Mouse (Mus musculus) MEL-GATA-1-ER (cell line): Measurements from ENCODE around the gene Ccl25.

Experiments
- DNase-seq: peaks from one replicate; pipeline ENCODE4 v3.0.0-alpha.2; 2012; ENCODE audit warnings: low read depth; ENCODE audit errors: extremely low read depth

Gene Ccl25

DNA sequence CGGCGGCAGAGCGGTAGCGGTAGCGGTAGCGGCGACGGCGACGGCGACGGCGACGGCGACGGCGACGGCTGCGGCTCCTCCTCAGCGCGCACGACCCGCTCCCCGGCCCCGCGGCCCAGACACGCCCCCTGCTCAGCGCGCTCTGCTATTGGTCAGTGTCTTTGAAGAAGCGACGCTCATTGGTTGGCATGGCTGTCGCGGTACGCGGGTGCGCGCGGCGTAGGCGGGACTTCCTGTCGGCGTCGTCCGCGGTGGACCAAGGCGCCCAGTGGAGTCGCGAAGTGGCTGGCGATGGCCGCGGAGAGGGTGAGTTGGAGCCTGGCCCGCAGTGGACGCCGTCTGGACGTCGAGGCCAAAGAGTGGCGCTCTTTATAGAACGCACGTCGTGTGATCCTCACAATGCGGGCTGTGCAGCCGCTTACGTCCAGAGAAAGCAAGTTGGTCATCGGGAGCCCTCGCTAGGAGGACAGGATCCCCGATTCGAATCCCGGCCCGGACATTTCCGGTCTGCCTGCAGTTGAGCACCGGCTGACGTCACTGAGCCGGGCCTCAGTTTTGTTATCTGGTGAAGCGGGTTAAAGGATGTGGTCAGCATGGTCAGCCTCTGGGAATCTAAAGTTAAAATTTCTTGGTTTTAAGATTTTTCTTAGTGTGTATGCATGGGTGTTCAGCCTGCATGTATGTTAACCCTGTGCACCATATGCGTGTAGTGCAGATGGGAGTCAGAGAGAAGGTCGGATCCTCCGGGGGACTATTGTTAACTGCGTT, at the start of gene Ccl25, which contains the start of gene Elavl1:
TSS of gene Ccl25 (plus strand) at position 228 of the 768 bp plus-strand sequence.
TSS of gene Elavl1 (minus strand) at position 431 of the 768 bp plus-strand sequence.
- DNase-seq, result peak; percentile 76

GRCm38 (mm10) chr8:4275275-4276110, 49.5 kb upstream of the Ccl25 start, which contains the start of gene Timm44:
Gene Timm44, minus strand, starts transcription at chr8:4275913.
- peak; percentile 86 for DNase-seq

- DNase-seq, result no peak
Measured at GRCm38 (mm10) chr8:4276111-4276465, 48.9 kb upstream of the Ccl25 start.

DNA sequence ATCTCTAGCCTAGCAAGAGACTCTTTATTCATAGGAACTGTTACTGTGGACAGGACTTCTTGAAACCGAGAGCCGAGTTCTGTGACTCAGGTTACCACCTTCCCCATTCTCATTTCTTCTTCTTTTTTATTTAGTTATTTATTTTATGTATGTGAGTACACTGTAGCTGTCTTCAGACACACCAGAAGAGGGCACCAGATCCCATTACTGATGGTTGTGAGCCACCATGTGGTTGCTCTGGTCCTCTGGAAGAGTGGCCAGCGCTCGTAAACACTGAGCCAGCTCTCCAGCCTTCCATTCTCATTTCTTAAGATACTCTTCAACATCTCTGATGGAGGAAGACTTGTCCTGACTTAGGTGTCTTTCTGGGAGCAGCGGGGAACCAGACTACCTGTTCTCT, 32.3 kb upstream of the Ccl25 start:
- DNase-seq, result no peak

GRCm38 (mm10) chr8:4297822-4298221, 27.2 kb upstream of the Ccl25 start:
- peak; percentile 60 for DNase-seq

DNA sequence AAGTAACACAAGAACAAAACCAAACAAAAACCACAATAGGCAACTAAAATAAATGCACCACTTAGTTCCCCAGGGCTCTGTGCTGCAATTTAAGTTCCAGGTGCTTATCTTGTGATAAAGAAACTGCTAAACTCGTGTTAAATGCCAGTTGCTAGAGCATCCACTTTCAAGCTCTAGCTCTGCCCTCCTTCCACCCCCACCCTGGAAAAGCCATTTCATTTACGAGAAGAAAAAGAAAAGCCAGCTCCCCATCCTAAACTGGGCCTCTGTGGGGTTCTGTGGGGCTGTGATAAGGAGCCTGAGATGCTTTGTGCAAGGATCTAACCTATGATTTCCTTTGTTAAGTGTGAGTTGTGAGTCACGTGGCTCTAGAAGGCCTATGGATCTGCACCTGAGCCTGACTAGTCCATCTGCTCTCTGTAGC, 20.9 kb upstream of the Ccl25 start:
- peak; percentile 91 for DNase-seq

DNA sequence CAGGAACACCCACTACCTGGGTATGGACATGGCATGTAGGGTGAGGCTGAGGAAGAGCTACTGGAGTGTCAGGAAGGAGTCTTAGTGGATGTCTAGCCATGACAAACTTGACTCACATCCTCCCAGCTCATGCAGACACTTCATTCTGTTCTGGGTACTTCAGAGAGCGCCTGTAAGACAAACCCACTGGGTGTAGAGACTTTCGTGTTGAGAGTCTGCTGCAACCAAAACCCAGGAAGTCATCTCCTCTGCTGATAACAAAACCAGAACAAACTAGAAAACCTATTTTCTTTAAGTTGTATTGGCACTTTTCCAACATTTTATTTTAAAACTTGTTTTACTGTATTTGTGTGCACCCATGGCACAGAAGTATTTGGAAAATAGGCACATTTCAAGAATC, 19.2 kb upstream of the Ccl25 start:
- DNase-seq, result peak; percentile 68

DNA sequence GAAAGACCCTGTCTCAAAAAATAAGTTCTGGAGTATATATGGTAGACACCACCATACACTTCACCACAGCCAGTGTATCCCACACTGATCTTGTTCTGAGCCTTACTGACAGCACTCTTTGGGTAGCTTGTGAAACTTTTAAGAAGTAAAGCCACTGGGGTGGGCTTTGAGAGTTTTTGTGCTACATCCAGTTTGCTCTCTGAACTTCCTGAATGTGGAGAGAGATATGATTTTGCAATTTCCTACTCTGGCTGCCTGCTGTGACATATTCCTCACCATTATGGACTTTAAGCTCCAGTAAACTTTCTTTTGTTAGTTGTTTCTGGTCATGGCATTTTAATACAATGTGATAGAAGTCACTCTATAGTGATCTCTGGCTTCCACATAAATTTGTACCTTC, 12.9 kb upstream of the Ccl25 start:
- DNase-seq, result no peak

DNA sequence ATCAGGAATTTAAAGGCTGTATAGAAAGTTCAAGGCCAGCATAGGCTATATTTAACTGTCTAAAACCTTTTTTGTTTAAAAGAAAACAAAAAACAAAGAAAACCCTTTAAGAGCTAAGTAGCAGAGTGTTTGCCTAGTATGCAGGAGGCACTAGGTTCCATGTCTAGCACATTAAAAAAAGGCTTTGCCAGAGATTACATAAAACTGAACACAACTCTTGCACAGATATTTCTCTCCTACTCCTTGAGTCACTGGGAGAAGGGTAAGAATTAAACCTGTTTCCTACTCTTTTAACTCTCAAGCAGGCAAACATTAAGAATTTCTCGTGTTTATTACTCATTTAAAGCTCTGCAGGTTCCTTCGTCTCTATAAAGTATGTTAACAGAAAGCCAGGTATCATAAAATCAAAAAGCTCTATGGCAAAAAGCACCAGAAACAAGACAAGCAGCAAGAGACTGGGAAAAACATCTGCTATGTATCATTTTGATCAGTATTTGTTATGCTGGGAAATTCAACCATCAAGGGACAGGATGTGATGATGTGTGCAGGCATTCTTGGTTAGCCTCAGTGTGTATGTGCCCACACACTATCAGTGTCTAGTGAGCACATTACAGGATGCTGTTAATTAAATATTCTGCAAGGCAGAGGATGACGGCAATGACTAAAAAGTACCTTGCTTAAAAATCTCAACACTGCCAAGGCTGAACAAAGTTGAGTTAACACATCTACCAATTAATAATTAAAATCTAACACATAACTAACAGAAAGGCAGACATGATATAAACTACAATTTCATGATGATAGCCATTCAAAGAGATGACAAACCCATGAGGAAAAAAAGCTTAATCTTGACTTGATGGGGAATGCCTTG, 11.5 kb upstream of the Ccl25 start:
- no peak for DNase-seq

- DNase-seq, result no peak
Measured at GRCm38 (mm10) chr8:4314852-4315251, 10.2 kb upstream of the Ccl25 start.

DNA sequence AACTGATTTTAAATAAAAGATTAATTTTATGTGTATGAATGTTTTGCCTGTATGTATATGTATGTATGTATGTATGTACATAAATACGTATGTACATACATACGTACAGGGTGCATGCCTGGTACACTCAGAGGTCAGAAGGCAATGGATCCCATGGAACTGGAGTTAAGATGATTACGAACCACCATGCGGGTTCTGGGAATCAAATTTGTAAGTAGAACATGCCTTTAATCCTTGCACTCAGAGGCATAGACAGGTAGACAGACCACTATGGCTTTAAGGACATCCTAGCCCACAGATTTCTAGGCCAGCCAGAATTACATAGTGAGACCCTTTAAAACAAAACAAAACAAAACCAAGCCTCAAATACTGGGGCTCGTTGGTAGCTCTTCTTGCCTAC, 6.9 kb upstream of the Ccl25 start:
- DNase-seq, result no peak

DNA sequence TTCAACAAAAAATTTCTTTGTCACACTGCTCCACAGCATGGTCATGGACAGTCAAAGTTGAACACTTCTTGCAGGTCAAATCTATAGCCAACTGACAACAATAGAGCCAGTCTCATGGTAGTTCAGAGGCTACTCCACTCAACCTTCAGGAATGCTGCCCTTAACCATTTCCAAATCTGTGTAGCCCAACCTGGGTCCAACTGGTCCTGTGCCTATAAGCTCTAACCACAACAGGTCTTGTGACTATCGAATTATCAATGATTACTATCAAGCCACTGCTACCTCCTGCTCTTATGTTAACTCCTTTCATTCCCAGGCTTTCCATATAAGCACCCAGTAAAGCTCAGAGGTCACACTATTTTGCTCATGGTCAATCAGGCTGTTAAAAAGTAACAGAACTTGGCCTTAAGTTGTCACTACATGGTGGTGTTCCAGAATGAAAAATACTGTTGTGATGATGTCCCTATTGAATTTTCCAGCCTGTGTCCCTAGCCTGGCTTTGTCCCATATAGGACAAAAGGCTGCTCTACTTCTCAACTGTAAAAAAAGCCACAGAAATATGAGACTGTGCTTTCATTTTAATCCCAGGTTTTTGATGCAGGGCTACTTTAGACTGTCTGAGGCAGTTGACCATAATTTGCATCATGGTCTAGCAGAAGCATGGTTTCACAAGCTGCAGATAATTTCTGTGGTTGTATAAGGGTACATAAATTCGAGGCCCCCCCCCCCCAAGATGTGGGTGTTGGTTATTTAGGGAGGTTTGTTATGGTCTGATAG, 6.0 kb upstream of the Ccl25 start:
- no peak for DNase-seq

DNA sequence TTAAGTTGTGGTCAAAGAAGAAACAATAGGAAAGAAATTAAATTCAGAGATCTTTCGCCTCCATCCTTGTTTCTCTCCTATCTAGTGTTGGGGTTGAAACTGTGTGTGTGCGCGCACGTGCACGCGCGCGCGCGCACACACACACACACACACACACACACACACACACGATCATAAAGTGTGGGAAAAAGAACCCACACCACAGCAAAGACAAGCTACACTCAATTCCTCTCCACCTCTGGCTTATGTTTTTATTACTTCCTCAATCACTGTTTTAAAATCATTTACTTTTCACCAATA, 5.5 kb upstream of the Ccl25 start:
- no peak for DNase-seq

DNA sequence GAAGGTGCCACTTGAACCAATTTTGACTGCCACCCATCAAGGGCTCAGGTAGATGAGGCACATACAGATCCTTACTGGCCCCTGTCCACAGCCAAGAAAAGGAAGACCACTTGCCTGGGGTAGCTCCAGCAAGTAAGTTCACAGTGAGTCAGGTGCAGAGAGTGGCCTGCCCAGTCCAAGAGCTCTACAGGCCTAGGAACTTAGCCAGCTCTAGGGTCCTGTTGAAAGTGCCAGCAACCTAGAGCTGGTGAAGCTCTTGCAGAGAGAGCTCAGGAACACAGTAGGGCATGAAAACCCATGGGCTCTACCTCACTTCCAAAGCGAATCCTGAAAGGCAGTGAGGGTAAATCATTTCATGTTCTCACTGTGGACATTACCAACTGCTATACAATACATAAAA, 4.6 kb upstream of the Ccl25 start:
- DNase-seq, result no peak

DNA sequence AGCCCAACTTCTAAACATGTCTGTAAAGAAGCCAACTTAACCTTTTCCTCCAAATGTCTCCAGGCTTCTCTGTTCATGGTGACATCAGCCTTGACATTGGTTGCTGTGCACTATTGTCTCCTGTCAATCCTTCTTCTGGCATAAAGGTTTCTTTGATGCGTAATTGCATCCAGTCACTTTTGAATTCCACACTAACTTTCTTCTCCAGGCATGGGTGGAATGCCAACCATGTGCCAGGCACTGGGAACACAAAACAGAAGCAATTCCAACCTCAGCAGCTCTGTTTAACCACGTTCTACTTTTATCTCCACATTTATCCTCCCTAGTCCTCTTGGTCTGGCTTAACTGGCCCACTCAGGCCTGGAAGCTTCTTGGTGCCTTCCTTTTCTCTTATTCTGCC, 4.0 kb upstream of the Ccl25 start:
- no peak for DNase-seq

GRCm38 (mm10) chr8:4322470-4322869, 2.5 kb upstream of the Ccl25 start:
- DNase-seq, result peak; percentile 82

DNA sequence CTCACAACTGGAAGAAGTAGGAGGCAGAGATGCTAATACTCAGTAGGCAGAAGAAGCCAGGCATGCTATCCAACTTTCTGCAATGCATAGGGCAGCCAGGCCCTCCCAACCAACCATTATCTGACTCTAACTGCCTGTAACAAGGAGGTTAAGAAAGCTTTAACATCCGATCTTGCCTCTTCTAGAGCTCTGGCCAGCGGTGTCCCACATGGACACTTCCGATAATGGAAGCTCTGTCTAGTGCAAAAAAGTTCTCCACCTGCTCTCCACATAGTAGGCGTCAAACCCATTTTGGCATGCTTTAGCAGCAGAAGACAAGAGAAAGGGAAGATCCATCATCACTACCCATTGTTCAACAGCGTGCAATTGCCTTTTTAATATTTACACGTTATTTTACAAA, 1.1 kb upstream of the Ccl25 start:
- no peak for DNase-seq

- no peak for DNase-seq
Measured at GRCm38 (mm10) chr8:4324525-4324924, 485 bp upstream of the Ccl25 start.

- no peak for DNase-seq
Measured at GRCm38 (mm10) chr8:4325751-4326036, 684 bp downstream of the Ccl25 start.

DNA sequence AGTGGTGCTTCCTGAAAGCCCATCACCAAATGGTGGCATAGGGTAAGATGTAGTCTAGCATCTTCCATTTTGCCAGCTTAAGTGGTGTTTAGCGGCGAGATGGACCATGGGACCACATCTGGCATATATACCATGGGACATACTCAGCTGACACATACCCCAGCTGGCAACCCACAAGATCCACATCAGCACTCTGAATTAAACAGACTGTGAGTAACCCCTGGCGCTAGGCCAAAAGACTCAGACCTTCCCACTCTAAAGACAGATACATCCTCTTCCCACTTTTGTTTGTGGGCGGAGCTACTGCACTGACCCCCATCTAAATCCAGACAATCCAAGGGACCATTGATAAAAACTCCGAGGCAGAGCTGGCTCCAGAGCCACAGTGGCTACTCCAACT, 4.0 kb downstream of the Ccl25 start:
- DNase-seq, result no peak

GRCm38 (mm10) chr8:4333966-4334365, 9.0 kb downstream of the Ccl25 start:
- no peak for DNase-seq
